Mouse (Mus musculus): ENCODE data around the gene Ccdc170. TPM values are rescaled to one million over a fixed set of nuclear protein-coding genes. Genes with fewer than 3 reads are reported as not detected.

The Ccdc170 gene
- polyA plus RNA-seq, 1 experiment from 2014 or later, result not detected

- 77% methylated on average over 1 of the region's 1 CpGs for WGBS
- no peaks in the 10 kb centered on the region for H3K27me3 ChIP-seq (ENCODE audit: low read depth, poor library complexity, severe bottlenecking)
- H3K4me3 ChIP-seq, result no peak overlapping the region
- DNase-seq (ENCODE audit: low spot score), result no peak
- no peak overlapping the region for H3K27ac ChIP-seq (replicated peaks)
- no peaks in the 10 kb centered on the region for H3K9me3 ChIP-seq (replicated peaks)
- H3K36me3 ChIP-seq, result no peaks in the 10 kb centered on the region
- peaks cover 7% of the 10 kb centered on the region for H3K4me1 ChIP-seq
Observed at GRCm38 (mm10) chr10:4483848-4484247, 1.5 kb downstream of the Ccdc170 start.

- DNase-seq (ENCODE audit: low spot score), result no peak
- H3K27me3 ChIP-seq (ENCODE audit: low read depth, poor library complexity, severe bottlenecking), result no peaks in the 10 kb centered on the region
- no peaks in the 10 kb centered on the region for H3K36me3 ChIP-seq
- H3K9me3 ChIP-seq (replicated peaks), result no peaks in the 10 kb centered on the region
- no peak overlapping the region for H3K4me3 ChIP-seq
- H3K4me1 ChIP-seq, result peaks cover 8% of the 10 kb centered on the region
- no peak overlapping the region for H3K27ac ChIP-seq (replicated peaks)
- WGBS, result 87% methylated on average over 9 of the region's 9 CpGs
Observed at GRCm38 (mm10) chr10:4484986-4485385, 2.7 kb downstream of the Ccdc170 start.

GRCm38 (mm10) chr10:4489865-4490264 is 7.6 kb downstream of the Ccdc170 start:
- Histone ChIP-seq H3K27me3 (ENCODE audit: low read depth, poor library complexity, severe bottlenecking) (no peaks in the 10 kb centered on the region), H3K9me3 (replicated peaks) (no peaks in the 10 kb centered on the region), H3K4me1 (peaks cover 8% of the 10 kb centered on the region), H3K27ac (replicated peaks) (no peak overlapping the region), H3K36me3 (no peaks in the 10 kb centered on the region), H3K4me3 (no peak overlapping the region)
- DNase-seq (ENCODE audit: low spot score), result no peak
- WGBS, result 72% methylated on average over 5 of the region's 5 CpGs

- Histone ChIP-seq H3K27ac (replicated peaks) (no peak overlapping the region), H3K36me3 (no peaks in the 10 kb centered on the region), H3K4me1 (peaks cover 8% of the 10 kb centered on the region), H3K9me3 (replicated peaks) (no peaks in the 10 kb centered on the region), H3K27me3 (ENCODE audit: low read depth, poor library complexity, severe bottlenecking) (no peaks in the 10 kb centered on the region), H3K4me3 (no peak overlapping the region)
- no peak for DNase-seq (ENCODE audit: low spot score)
- WGBS, result 66% methylated on average over 3 of the region's 3 CpGs
Observed at GRCm38 (mm10) chr10:4491281-4491680, 9.0 kb downstream of the Ccdc170 start.

GRCm38 (mm10) chr10:4492045-4492444 is 9.7 kb downstream of the Ccdc170 start:
- 60% methylated on average over 1 of the region's 1 CpGs for WGBS
- H3K27me3 ChIP-seq (ENCODE audit: low read depth, poor library complexity, severe bottlenecking), result no peaks in the 10 kb centered on the region

GRCm38 (mm10) chr10:4492909-4493308 is 10.6 kb downstream of the Ccdc170 start:
- H3K27ac ChIP-seq (replicated peaks), result no peak overlapping the region
- no peaks in the 10 kb centered on the region for H3K36me3 ChIP-seq
- H3K9me3 ChIP-seq (replicated peaks), result no peaks in the 10 kb centered on the region
- DNase-seq (ENCODE audit: low spot score), result no peak
- peaks cover 8% of the 10 kb centered on the region for H3K4me1 ChIP-seq
- H3K27me3 ChIP-seq (ENCODE audit: low read depth, poor library complexity, severe bottlenecking), result no peaks in the 10 kb centered on the region
- 10% methylated on average over 4 of the region's 4 CpGs for WGBS
- no peak overlapping the region for H3K4me3 ChIP-seq

More at GRCm38 (mm10) chr10:4492045-4492444, 9.7 kb downstream of the Ccdc170 start:
- H3K36me3 ChIP-seq, result no peaks in the 10 kb centered on the region
- no peak overlapping the region for H3K27ac ChIP-seq (replicated peaks)
- H3K4me1 ChIP-seq, result peaks cover 8% of the 10 kb centered on the region
- H3K4me3 ChIP-seq, result no peak overlapping the region
- no peak for DNase-seq (ENCODE audit: low spot score)
- H3K9me3 ChIP-seq (replicated peaks), result no peaks in the 10 kb centered on the region

- no peak overlapping the region for H3K4me3 ChIP-seq
- H3K27me3 ChIP-seq (ENCODE audit: low read depth, poor library complexity, severe bottlenecking), result no peaks in the 10 kb centered on the region
- H3K9me3 ChIP-seq (replicated peaks), result no peaks in the 10 kb centered on the region
- no peak overlapping the region for H3K27ac ChIP-seq (replicated peaks)
- DNase-seq (ENCODE audit: low spot score), result no peak
- no peaks in the 10 kb centered on the region for H3K4me1 ChIP-seq
- H3K36me3 ChIP-seq, result no peaks in the 10 kb centered on the region
- 95% methylated on average over 8 of the region's 8 CpGs for WGBS
Observed at GRCm38 (mm10) chr10:4503251-4503650, 20.9 kb downstream of the Ccdc170 start.

GRCm38 (mm10) chr10:4512725-4513124 is 30.4 kb downstream of the Ccdc170 start:
- Histone ChIP-seq H3K4me1 (no peaks in the 10 kb centered on the region), H3K9me3 (replicated peaks) (no peaks in the 10 kb centered on the region), H3K4me3 (no peak overlapping the region), H3K27me3 (ENCODE audit: low read depth, poor library complexity, severe bottlenecking) (no peaks in the 10 kb centered on the region), H3K27ac (replicated peaks) (no peak overlapping the region), H3K36me3 (no peaks in the 10 kb centered on the region)
- 87% methylated on average over 9 of the region's 9 CpGs for WGBS
- no peak for DNase-seq (ENCODE audit: low spot score)

- H3K27me3 ChIP-seq (ENCODE audit: low read depth, poor library complexity, severe bottlenecking), result no peaks in the 10 kb centered on the region
- WGBS, result 93% methylated on average over 2 of the region's 2 CpGs
- no peak for DNase-seq (ENCODE audit: low spot score)
Observed at GRCm38 (mm10) chr10:4517614-4518013, 35.3 kb downstream of the Ccdc170 start.

GRCm38 (mm10) chr10:4519645-4520044 is 37.3 kb downstream of the Ccdc170 start:
- H3K4me1 ChIP-seq, result no peaks in the 10 kb centered on the region
- H3K36me3 ChIP-seq, result no peaks in the 10 kb centered on the region
- no peak for DNase-seq (ENCODE audit: low spot score)
- H3K27ac ChIP-seq (replicated peaks), result no peak overlapping the region
- H3K27me3 ChIP-seq (ENCODE audit: low read depth, poor library complexity, severe bottlenecking), result no peaks in the 10 kb centered on the region
- H3K4me3 ChIP-seq, result no peak overlapping the region
- 86% methylated on average over 3 of the region's 3 CpGs for WGBS
- peaks cover 4% of the 10 kb centered on the region; the same call in 1 of the 2 replicates for H3K9me3 ChIP-seq (replicated peaks)

More at GRCm38 (mm10) chr10:4517614-4518013, 35.3 kb downstream of the Ccdc170 start:
- Histone ChIP-seq H3K4me3 (no peak overlapping the region), H3K9me3 (replicated peaks) (peaks cover 4% of the 10 kb centered on the region; the same call in 1 of the 2 replicates), H3K36me3 (no peaks in the 10 kb centered on the region), H3K27ac (replicated peaks) (no peak overlapping the region), H3K4me1 (no peaks in the 10 kb centered on the region)

GRCm38 (mm10) chr10:4520394-4521102 is 38.2 kb downstream of the Ccdc170 start:
- Histone ChIP-seq H3K4me1 (no peaks in the 10 kb centered on the region), H3K9me3 (replicated peaks) (peaks cover 4% of the 10 kb centered on the region; the same call in 1 of the 2 replicates), H3K36me3 (no peaks in the 10 kb centered on the region), H3K27ac (replicated peaks) (no peak overlapping the region), H3K27me3 (ENCODE audit: low read depth, poor library complexity, severe bottlenecking) (no peaks in the 10 kb centered on the region), H3K4me3 (no peak overlapping the region)
- 60% methylated on average over 6 of the region's 6 CpGs for WGBS
- no peak for DNase-seq (ENCODE audit: low spot score)

GRCm38 (mm10) chr10:4522116-4522515 is 39.8 kb downstream of the Ccdc170 start:
- WGBS, result 91% methylated on average over 3 of the region's 3 CpGs

GRCm38 (mm10) chr10:4523078-4523477 is 40.8 kb downstream of the Ccdc170 start:
- WGBS, result 77% methylated on average over 4 of the region's 4 CpGs
- H3K27me3 ChIP-seq (ENCODE audit: low read depth, poor library complexity, severe bottlenecking), result no peaks in the 10 kb centered on the region
- DNase-seq (ENCODE audit: low spot score), result no peak

More at GRCm38 (mm10) chr10:4522116-4522515, 39.8 kb downstream of the Ccdc170 start:
- Histone ChIP-seq H3K4me3 (no peak overlapping the region), H3K9me3 (replicated peaks) (peaks cover 4% of the 10 kb centered on the region; the same call in 1 of the 2 replicates), H3K36me3 (no peaks in the 10 kb centered on the region), H3K4me1 (no peaks in the 10 kb centered on the region), H3K27me3 (ENCODE audit: low read depth, poor library complexity, severe bottlenecking) (no peaks in the 10 kb centered on the region), H3K27ac (replicated peaks) (no peak overlapping the region)
- DNase-seq (ENCODE audit: low spot score), result no peak

More at GRCm38 (mm10) chr10:4523078-4523477, 40.8 kb downstream of the Ccdc170 start:
- H3K36me3 ChIP-seq, result no peaks in the 10 kb centered on the region
- H3K4me1 ChIP-seq, result peaks cover 4% of the 10 kb centered on the region
- no peak overlapping the region for H3K27ac ChIP-seq (replicated peaks)
- no peak overlapping the region for H3K4me3 ChIP-seq
- H3K9me3 ChIP-seq (replicated peaks), result peaks cover 4% of the 10 kb centered on the region; the same call in 1 of the 2 replicates
